Mouse (Mus musculus) midbrain, embryonic 16.5 days (tissue): ENCODE measurements around the gene Pgr. TPM values are rescaled to one million over a fixed set of nuclear protein-coding genes. Genes with fewer than 3 reads are reported as not detected.
A peak's percentile ranks its signal among the peaks of the same experiment; 100 is the strongest.

ENCODE experiments used
- ATAC-seq: fragments of 200-750 bp; cut with Nextera tagmentation; 2 replicates; pipeline ENCODE4 v1.8.0; 2017; ENCODE audit warnings: moderate TSS enrichment
- H3K27ac ChIP-seq: fragments of 300-500 bp; sonication (generic); 2 replicates; pipeline ENCODE4 v1.5.1; 2014; ENCODE audit warnings: mild to moderate bottlenecking, low read length, mixed read lengths
- H3K27me3 ChIP-seq: fragments of 300-500 bp; sonication (generic); 2 replicates; pipeline ENCODE4 v1.6.1; 2014; ENCODE audit warnings: low read depth, low read length, mixed read lengths; ENCODE audit not compliant: control insufficient read depth, insufficient read depth
- H3K36me3 ChIP-seq: fragments of 300-500 bp; sonication (generic); 2 replicates; pipeline ENCODE4 v1.6.1; 2014; ENCODE audit warnings: mild to moderate bottlenecking, low read length, moderate library complexity, mixed read lengths; ENCODE audit not compliant: control insufficient read depth, insufficient read depth
- H3K4me1 ChIP-seq: fragments of 300-500 bp; sonication (generic); 2 replicates; pipeline ENCODE4 v1.6.1; 2014; ENCODE audit warnings: mild to moderate bottlenecking, low read length, mixed read lengths; ENCODE audit not compliant: control insufficient read depth, insufficient read depth
- H3K4me2 ChIP-seq: fragments of 300-500 bp; sonication (generic); 2 replicates; pipeline ENCODE4 v1.6.1; 2014; ENCODE audit warnings: mild to moderate bottlenecking, low read length, mixed read lengths
- H3K4me3 ChIP-seq: fragments of 300-500 bp; sonication (generic); 2 replicates; pipeline ENCODE4 v1.5.1; 2014; ENCODE audit warnings: low read depth, mild to moderate bottlenecking, low read length, moderate library complexity, mixed read lengths
- H3K9ac ChIP-seq: fragments of 300-500 bp; sonication (generic); 2 replicates; pipeline ENCODE4 v1.6.1; 2014; ENCODE audit warnings: low read depth, low read length, mixed read lengths
- H3K9me3 ChIP-seq: fragments of 300-500 bp; sonication (generic); replicated peaks from 2 replicates; pipeline ENCODE4 v1.6.1; 2014; ENCODE audit warnings: mild to moderate bottlenecking, low read length, mixed read lengths; ENCODE audit not compliant: control insufficient read depth, poor library complexity, severe bottlenecking
- WGBS: fragments of 180-500 bp; shearing (Covaris S2); extraction: QIAGEN DNeasy Blood & Tissue Kit; methylation state at CpG from one replicate; pipeline ENCODE4 v1.1.7; 2014; 5-methylcytosine and 5-hydroxymethylcytosine counted together
- polyA plus RNA-seq: library from polyadenylated mRNA; unstranded; fragments of >200 nt; fragmentation: Nextera tagmentation; extraction: Ambion mirVana; gene quantifications from 2 replicates; pipeline ENCODE4 v1.2.1, GENCODE M21; 2015

Gene Pgr
- 3.8 and 4.4 TPM in 2 replicates for polyA plus RNA-seq

DNA sequence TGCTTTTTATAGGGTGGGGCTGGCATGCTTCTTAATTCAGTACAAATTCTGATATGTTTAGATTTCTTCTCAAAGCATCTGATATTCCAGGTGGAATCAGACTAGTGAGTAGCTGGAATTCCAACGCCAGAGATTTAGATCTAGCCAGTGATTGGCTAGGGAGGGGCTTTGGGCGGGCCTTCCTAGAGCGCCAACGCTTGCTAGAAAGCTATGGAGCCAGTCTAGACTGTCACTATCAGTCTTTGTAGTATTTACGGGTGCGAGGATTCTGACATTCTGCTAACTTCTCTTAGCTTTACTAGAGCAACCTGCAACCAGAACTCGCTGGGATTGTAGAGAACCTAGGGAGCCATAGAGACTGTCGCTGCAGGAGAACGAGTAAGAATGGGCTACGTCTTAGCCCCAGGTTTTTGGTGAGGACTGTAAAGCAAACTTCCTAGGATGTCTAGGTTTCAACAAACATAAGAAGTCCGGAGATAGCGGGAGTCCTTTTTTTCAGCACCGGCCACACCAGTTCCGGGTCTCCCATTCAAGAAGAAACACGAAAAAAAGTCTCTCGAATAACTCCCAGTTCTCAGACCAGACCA is at the start of gene Pgr:
TSS of gene Pgr (plus strand) at position 218 of the 587 bp plus-strand sequence.
- 1% methylated on average over 16 of the region's 16 CpGs for WGBS
- Histone ChIP-seq H3K4me3 (peak within 1 kb of the TSS; percentile 82), H3K36me3 (no peaks in the 10 kb centered on the region), H3K9ac (peak within 1 kb of the TSS; percentile 92), H3K4me2 (peak within 1 kb of the TSS; percentile 89), H3K27ac (no peak within 1 kb of the TSS), H3K27me3 (peaks cover 4% of the 10 kb centered on the region; the same call in 1 of the 2 replicates), H3K9me3 (no peaks in the 10 kb centered on the region), H3K4me1 (peaks cover 15% of the 10 kb centered on the region)
- ATAC-seq = 0 out of 2 replicates have a peak, but pooled peaks have one; percentile 41

DNA sequence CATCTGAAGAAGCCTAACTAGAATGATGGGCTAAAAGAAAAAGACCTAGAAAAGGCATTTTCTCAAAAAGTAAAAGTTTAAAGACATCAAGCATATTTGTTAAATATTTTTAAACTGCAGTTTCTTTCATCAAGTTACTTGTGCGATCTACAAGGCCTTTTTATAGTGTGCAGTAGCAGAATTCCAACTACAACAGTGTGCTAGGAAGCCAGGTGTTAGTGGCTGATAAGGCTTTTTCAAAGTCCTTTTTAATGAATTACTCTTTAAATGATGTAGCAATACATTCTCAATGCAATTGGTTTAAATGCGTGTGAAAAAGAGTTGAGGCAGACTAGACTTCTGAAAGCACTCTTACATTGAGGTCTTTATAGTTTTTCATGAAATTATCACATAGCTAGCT is 42.2 kb upstream of the Pgr start:
- WGBS = 87% methylated on average over 2 of the region's 2 CpGs
- Histone ChIP-seq H3K27me3 (no peaks in the 10 kb centered on the region), H3K9ac (no peak overlapping the region), H3K27ac (no peak overlapping the region), H3K9me3 (no peaks in the 10 kb centered on the region), H3K4me1 (no peaks in the 10 kb centered on the region), H3K4me3 (no peak overlapping the region), H3K36me3 (no peaks in the 10 kb centered on the region), H3K4me2 (no peak overlapping the region)
- no peak for ATAC-seq

DNA sequence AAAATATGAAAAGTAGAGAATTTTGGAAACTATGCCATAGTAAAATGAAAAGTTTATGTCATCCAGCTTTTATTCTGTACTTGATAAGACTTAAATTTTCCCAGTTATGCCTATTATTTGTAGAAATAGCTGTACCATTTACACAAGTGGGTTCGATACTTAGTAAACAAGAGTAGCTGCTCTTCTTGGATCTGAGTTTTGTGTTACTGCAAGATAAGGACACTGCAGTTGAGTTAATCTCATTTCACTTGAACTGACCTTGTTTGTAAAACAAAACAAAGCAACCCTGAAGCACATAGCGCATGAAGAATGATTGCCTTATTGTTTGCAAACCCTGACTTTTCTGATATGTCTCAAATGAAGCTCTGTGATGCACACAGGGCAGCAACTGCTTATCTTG is 31.1 kb upstream of the Pgr start:
- H3K4me3 ChIP-seq = no peak overlapping the region

DNA sequence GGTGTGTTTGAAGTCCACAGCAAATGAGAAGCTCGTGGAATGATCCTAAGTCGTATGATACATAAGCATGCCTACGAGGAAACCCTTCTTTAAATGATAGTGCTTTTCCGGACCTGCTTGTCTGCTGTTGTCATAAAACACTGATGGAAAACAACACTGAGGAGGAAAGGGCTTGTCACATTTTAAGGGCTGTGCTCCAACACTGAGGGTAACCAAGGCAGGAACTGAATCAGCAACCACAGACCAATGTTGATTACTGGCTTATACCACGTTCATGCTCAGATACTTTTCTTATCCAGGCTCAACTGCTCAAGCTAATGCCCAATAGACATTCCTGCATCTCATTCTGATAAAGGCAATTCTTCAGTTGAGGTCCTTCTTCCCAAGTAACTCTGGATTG is 4.4 kb upstream of the Pgr start:
- no peak for ATAC-seq
- Histone ChIP-seq H3K9me3 (no peaks in the 10 kb centered on the region), H3K9ac (no peak overlapping the region), H3K4me2 (no peak overlapping the region), H3K36me3 (no peaks in the 10 kb centered on the region), H3K27me3 (peaks cover 4% of the 10 kb centered on the region; the same call in 1 of the 2 replicates), H3K27ac (no peak overlapping the region), H3K4me3 (no peak overlapping the region), H3K4me1 (peaks cover 8% of the 10 kb centered on the region)
- 84% methylated on average over 5 of the region's 5 CpGs for WGBS

More for the DNA sequence above, 31.1 kb upstream of the Pgr start:
- WGBS = 79% methylated on average over 2 of the region's 2 CpGs
- Histone ChIP-seq H3K4me2 (no peak overlapping the region), H3K27me3 (no peaks in the 10 kb centered on the region), H3K4me1 (no peaks in the 10 kb centered on the region), H3K9me3 (no peaks in the 10 kb centered on the region), H3K9ac (no peak overlapping the region), H3K36me3 (no peaks in the 10 kb centered on the region), H3K27ac (no peak overlapping the region)
- ATAC-seq = no peak

DNA sequence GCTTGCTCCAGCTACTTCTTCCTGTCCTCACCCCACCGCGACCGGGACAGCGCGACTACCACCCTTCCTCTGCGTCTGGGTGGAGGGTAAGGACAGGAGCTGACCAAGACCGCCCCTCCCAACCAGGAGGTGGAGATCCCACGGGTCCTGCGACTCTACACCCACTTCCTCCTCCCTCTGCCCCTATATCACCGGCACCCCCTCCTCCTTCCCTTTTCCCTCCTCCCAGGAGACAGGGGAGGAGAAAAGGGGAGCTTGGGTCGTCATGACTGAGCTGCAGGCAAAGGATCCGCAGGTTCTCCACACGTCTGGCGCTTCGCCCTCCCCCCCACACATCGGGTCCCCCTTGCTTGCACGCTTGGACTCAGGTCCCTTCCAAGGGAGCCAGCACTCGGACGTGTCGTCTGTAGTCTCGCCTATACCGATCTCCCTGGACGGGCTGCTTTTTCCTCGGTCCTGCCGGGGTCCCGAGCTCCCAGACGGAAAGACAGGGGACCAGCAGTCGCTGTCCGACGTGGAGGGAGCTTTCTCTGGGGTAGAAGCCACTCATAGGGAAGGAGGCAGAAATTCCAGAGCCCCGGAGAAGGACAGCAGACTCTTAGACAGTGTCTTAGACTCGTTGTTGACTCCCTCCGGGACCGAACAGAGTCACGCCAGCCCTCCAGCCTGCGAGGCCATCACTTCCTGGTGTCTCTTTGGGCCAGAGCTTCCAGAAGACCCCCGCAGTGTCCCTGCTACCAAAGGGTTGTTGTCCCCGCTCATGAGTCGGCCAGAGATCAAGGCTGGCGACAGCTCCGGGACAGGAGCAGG is 775 bp downstream of the Pgr start:
- peaks cover 4% of the 10 kb centered on the region; the same call in 1 of the 2 replicates for H3K27me3 ChIP-seq
- WGBS = under 1% methylated on average over 41 of the region's 41 CpGs
- peak overlapping the region; percentile 82 for H3K4me3 ChIP-seq
- peak overlapping the region; percentile 89 for H3K4me2 ChIP-seq
- peaks cover 15% of the 10 kb centered on the region for H3K4me1 ChIP-seq
- no peaks in the 10 kb centered on the region for H3K36me3 ChIP-seq
- H3K27ac ChIP-seq = no peak overlapping the region
- H3K9me3 ChIP-seq = no peaks in the 10 kb centered on the region
- ATAC-seq = peak; percentile 14
- H3K9ac ChIP-seq = peak overlapping the region; percentile 92

DNA sequence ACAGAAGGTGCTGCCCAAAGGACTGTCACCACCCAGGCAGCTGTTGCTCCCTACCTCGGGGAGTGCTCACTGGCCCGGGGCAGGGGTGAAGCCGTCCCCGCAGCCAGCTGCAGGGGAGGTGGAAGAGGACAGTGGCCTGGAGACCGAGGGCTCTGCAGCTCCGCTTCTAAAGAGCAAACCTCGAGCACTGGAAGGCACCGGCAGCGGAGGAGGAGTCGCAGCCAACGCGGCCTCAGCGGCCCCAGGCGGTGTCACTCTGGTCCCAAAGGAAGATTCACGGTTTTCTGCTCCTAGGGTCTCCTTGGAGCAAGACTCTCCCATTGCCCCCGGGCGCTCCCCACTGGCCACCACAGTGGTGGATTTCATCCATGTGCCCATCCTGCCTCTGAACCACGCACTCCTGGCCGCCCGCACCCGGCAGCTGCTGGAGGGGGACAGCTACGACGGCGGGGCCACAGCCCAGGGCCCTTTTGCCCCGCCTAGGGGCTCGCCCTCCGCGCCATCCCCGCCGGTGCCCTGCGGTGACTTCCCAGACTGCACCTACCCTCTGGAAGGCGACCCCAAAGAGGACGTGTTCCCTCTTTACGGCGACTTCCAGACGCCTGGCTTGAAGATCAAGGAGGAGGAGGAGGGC is 1.5 kb downstream of the Pgr start:
- H3K36me3 ChIP-seq = no peaks in the 10 kb centered on the region
- peaks cover 15% of the 10 kb centered on the region for H3K4me1 ChIP-seq
- peak; percentile 74 for ATAC-seq
- H3K27ac ChIP-seq = peak overlapping the region; percentile 82
- H3K27me3 ChIP-seq = peaks cover 4% of the 10 kb centered on the region; the same call in 1 of the 2 replicates
- peak overlapping the region; percentile 89 for H3K4me2 ChIP-seq
- peak overlapping the region; percentile 82 for H3K4me3 ChIP-seq
- under 1% methylated on average over 36 of the region's 36 CpGs for WGBS
- H3K9me3 ChIP-seq = no peaks in the 10 kb centered on the region
- peak overlapping the region; percentile 92 for H3K9ac ChIP-seq

DNA sequence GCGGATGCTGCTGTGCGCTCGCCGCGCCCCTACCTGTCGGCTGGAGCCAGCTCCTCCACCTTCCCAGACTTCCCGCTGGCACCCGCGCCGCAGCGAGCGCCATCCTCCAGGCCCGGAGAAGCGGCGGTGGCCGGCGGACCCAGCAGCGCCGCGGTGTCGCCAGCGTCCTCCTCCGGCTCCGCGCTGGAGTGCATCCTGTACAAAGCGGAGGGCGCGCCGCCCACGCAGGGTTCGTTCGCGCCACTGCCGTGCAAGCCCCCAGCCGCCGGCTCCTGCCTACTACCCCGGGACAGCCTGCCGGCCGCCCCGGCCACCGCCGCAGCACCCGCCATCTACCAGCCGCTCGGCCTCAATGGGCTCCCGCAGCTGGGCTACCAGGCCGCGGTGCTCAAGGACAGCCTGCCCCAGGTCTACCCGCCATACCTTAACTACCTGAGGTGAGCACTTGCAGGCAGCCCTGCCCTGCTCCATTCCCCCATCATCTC is 2.1 kb downstream of the Pgr start:
- ATAC-seq = peak; percentile 87
- Histone ChIP-seq H3K27ac (peak overlapping the region; percentile 82), H3K4me3 (peak overlapping the region; percentile 82), H3K9me3 (no peaks in the 10 kb centered on the region), H3K4me1 (peaks cover 15% of the 10 kb centered on the region), H3K4me2 (peak overlapping the region; percentile 89), H3K27me3 (peaks cover 4% of the 10 kb centered on the region; the same call in 1 of the 2 replicates), H3K36me3 (no peaks in the 10 kb centered on the region), H3K9ac (peak overlapping the region; percentile 92)
- 1% methylated on average over 37 of the region's 49 CpGs for WGBS

DNA sequence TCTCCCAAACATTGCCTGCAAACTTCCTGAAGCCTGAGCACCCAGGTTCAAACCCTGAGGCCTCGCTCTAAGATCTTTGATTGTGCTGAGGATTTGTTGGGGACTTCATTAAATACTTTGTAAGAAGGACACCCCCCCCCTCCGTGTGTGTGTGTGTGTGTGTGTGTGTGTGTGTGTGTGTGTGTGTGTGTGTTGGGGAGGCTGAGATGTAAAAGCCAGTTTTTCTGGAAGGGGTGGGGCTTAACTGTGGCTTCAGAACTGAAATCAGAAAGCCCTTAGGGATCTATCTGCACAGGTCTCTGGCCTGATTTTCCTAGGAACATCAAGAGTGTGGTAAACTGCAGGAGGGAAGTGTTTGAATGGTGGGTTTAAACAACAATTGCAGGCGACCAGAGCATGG is 2.6 kb downstream of the Pgr start:
- Histone ChIP-seq H3K4me1 (peaks cover 15% of the 10 kb centered on the region), H3K4me3 (peak overlapping the region; percentile 82), H3K27me3 (peaks cover 4% of the 10 kb centered on the region; the same call in 1 of the 2 replicates), H3K4me2 (peak overlapping the region; percentile 89), H3K9me3 (no peaks in the 10 kb centered on the region), H3K27ac (peak overlapping the region; percentile 82), H3K9ac (peak overlapping the region; percentile 92), H3K36me3 (no peaks in the 10 kb centered on the region)
- 27% methylated on average over 3 of the region's 3 CpGs for WGBS
- 0 out of 2 replicates have a peak, but pooled peaks have one; percentile 9 for ATAC-seq
